Mouse (Mus musculus): Measurements from ENCODE around the gene Txndc8. TPM values are rescaled to one million over a fixed set of nuclear protein-coding genes. Genes with fewer than 3 reads are reported as not detected.

Txndc8 gene
- polyA plus RNA-seq, 1 experiment from 2014 or later, result not detected

- H3K4me1 ChIP-seq (ENCODE audit: insufficient read depth), result peaks cover 42% of the 10 kb centered on the region
- ATAC-seq (no peak), DNase-seq (no peak)
- H3K4me2 ChIP-seq (ENCODE audit: low read depth, low read length), result peak overlapping the region; percentile 88
- H3K9ac ChIP-seq (replicated peaks), result peak overlapping the region; percentile 80
- no peak for TF ChIP-seq CTCF (IDR thresholded peaks at IDR 0.05; ENCODE audit: low read depth)
- TF ChIP-seq EP300 (IDR thresholded peaks at IDR 0.05; ENCODE audit: low read depth), result no peak
- H3K36me3 ChIP-seq (replicated peaks; ENCODE audit: insufficient read depth, low read length), result peaks cover 18% of the 10 kb centered on the region
- H3K9me3 ChIP-seq (ENCODE audit: low read length), result 0 out of 2 replicates have a peak, but pooled peaks cover 3% of the 10 kb centered on the region
- H3K4me3 ChIP-seq (ENCODE audit: low read depth, low read length), result peak overlapping the region; percentile 68
- WGBS (ENCODE audit: insufficient replicate concordance), result 63% methylated on average over 8 of the region's 8 CpGs
- peak overlapping the region; percentile 98 for H3K27ac ChIP-seq (ENCODE audit: low read depth)
- H3K27me3 ChIP-seq (ENCODE audit: insufficient read depth, low read length), result no peaks in the 10 kb centered on the region
These were observed 53.9 kb downstream of the Txndc8 start for GRCm38 (mm10) chr4:57954991-57955390.

- Histone ChIP-seq H3K4me1 (ENCODE audit: insufficient read depth) (peaks cover 42% of the 10 kb centered on the region), H3K36me3 (replicated peaks; ENCODE audit: insufficient read depth, low read length) (peaks cover 22% of the 10 kb centered on the region), H3K9ac (replicated peaks) (peak overlapping the region; percentile 80), H3K9me3 (ENCODE audit: low read length) (0 out of 2 replicates have a peak, but pooled peaks cover 3% of the 10 kb centered on the region), H3K4me3 (ENCODE audit: low read depth, low read length) (peak overlapping the region; percentile 68), H3K27me3 (ENCODE audit: insufficient read depth, low read length) (no peaks in the 10 kb centered on the region), H3K4me2 (ENCODE audit: low read depth, low read length) (peak overlapping the region; percentile 88), H3K27ac (ENCODE audit: low read depth) (peak overlapping the region; percentile 98)
- WGBS (ENCODE audit: insufficient replicate concordance), result 77% methylated on average over 6 of the region's 6 CpGs
- ATAC-seq (no peak), DNase-seq (no peak)
- TF ChIP-seq EP300 (IDR thresholded peaks at IDR 0.05; ENCODE audit: low read depth) (no peak), CTCF (IDR thresholded peaks at IDR 0.05; ENCODE audit: low read depth) (no peak)
These were observed 54.3 kb downstream of the Txndc8 start for GRCm38 (mm10) chr4:57954580-57954979.

- Histone ChIP-seq H3K27ac (ENCODE audit: low read depth) (0 out of 2 replicates have a peak overlapping the region, but pooled peaks have one; percentile 98), H3K9me3 (ENCODE audit: low read length) (0 out of 2 replicates have a peak, but pooled peaks cover 3% of the 10 kb centered on the region), H3K4me3 (ENCODE audit: low read depth, low read length) (no peak overlapping the region), H3K9ac (replicated peaks) (no peak overlapping the region), H3K27me3 (ENCODE audit: insufficient read depth, low read length) (no peaks in the 10 kb centered on the region), H3K4me1 (ENCODE audit: insufficient read depth) (peaks cover 42% of the 10 kb centered on the region), H3K4me2 (ENCODE audit: low read depth, low read length) (peak overlapping the region; percentile 88), H3K36me3 (replicated peaks; ENCODE audit: insufficient read depth, low read length) (peaks cover 30% of the 10 kb centered on the region)
- no peak for DNase-seq
- no peak for ATAC-seq
- 90% methylated on average over 7 of the region's 7 CpGs for WGBS (ENCODE audit: insufficient replicate concordance)
- TF ChIP-seq EP300 (IDR thresholded peaks at IDR 0.05; ENCODE audit: low read depth) (no peak), CTCF (IDR thresholded peaks at IDR 0.05; ENCODE audit: low read depth) (no peak)
These were observed 55.1 kb downstream of the Txndc8 start for GRCm38 (mm10) chr4:57953796-57954195.

- ATAC-seq, result no peak
- H3K4me3 ChIP-seq (ENCODE audit: low read depth, low read length), result no peak overlapping the region
- 94% methylated on average over 1 of the region's 1 CpGs for WGBS (ENCODE audit: insufficient replicate concordance)
- H3K27ac ChIP-seq (ENCODE audit: low read depth), result 0 out of 2 replicates have a peak overlapping the region, but pooled peaks have one; percentile 52
- H3K4me1 ChIP-seq (ENCODE audit: insufficient read depth), result peaks cover 41% of the 10 kb centered on the region
- TF ChIP-seq CTCF (IDR thresholded peaks at IDR 0.05; ENCODE audit: low read depth), result no peak
- no peak overlapping the region for H3K9ac ChIP-seq (replicated peaks)
- H3K36me3 ChIP-seq (replicated peaks; ENCODE audit: insufficient read depth, low read length), result peaks cover 39% of the 10 kb centered on the region
- DNase-seq, result no peak
- H3K9me3 ChIP-seq (ENCODE audit: low read length), result 0 out of 2 replicates have a peak, but pooled peaks cover 3% of the 10 kb centered on the region
- peak overlapping the region; percentile 54 for H3K4me2 ChIP-seq (ENCODE audit: low read depth, low read length)
- no peaks in the 10 kb centered on the region for H3K27me3 ChIP-seq (ENCODE audit: insufficient read depth, low read length)
These were observed 56.0 kb downstream of the Txndc8 start for GRCm38 (mm10) chr4:57952891-57953290.

GRCm38 (mm10) chr4:57952416-57952815 lies 56.5 kb downstream of the Txndc8 start:
- DNase-seq (no peak), ATAC-seq (no peak)
- Histone ChIP-seq H3K27ac (ENCODE audit: low read depth) (peak overlapping the region; percentile 52; the same call in 1 of the 2 replicates), H3K9ac (replicated peaks) (no peak overlapping the region), H3K4me3 (ENCODE audit: low read depth, low read length) (no peak overlapping the region), H3K27me3 (ENCODE audit: insufficient read depth, low read length) (no peaks in the 10 kb centered on the region), H3K4me2 (ENCODE audit: low read depth, low read length) (peak overlapping the region; percentile 54), H3K4me1 (ENCODE audit: insufficient read depth) (peaks cover 37% of the 10 kb centered on the region), H3K36me3 (replicated peaks; ENCODE audit: insufficient read depth, low read length) (peaks cover 43% of the 10 kb centered on the region), H3K9me3 (ENCODE audit: low read length) (0 out of 2 replicates have a peak, but pooled peaks cover 3% of the 10 kb centered on the region)
- no peak for TF ChIP-seq CTCF (IDR thresholded peaks at IDR 0.05; ENCODE audit: low read depth)
- WGBS (ENCODE audit: insufficient replicate concordance), result 72% methylated on average over 3 of the region's 3 CpGs

GRCm38 (mm10) chr4:57949866-57950265 lies 59.1 kb downstream of the Txndc8 start:
- Histone ChIP-seq H3K4me3 (ENCODE audit: low read depth, low read length) (no peak overlapping the region), H3K27ac (ENCODE audit: low read depth) (no peak overlapping the region), H3K4me1 (ENCODE audit: insufficient read depth) (peaks cover 27% of the 10 kb centered on the region), H3K9ac (replicated peaks) (no peak overlapping the region), H3K4me2 (ENCODE audit: low read depth, low read length) (no peak overlapping the region), H3K27me3 (ENCODE audit: insufficient read depth, low read length) (no peaks in the 10 kb centered on the region), H3K9me3 (ENCODE audit: low read length) (0 out of 2 replicates have a peak, but pooled peaks cover 3% of the 10 kb centered on the region), H3K36me3 (replicated peaks; ENCODE audit: insufficient read depth, low read length) (peaks cover 54% of the 10 kb centered on the region)
- ATAC-seq, result no peak
- WGBS (ENCODE audit: insufficient replicate concordance), result 93% methylated on average over 6 of the region's 6 CpGs
- DNase-seq, result no peak
- TF ChIP-seq CTCF (IDR thresholded peaks at IDR 0.05; ENCODE audit: low read depth) (no peak), EP300 (IDR thresholded peaks at IDR 0.05; ENCODE audit: low read depth) (no peak)
